Mouse (Mus musculus) testis, adult 2 months (tissue): ENCODE results near the gene Brwd3.

Experiments
- CTCF ChIP-seq: fragments of 200-500 bp; IDR thresholded peaks from 2 replicates; pipeline ENCODE4 v1.5.1; 2012; ENCODE audit warnings: low read depth, mild to moderate bottlenecking, inconsistent platforms, low read length, moderate library complexity; ENCODE audit not compliant: control insufficient read depth, insufficient read depth, insufficient replicate concordance
- POLR2A ChIP-seq: fragments of 200-500 bp; IDR thresholded peaks from 2 replicates; pipeline ENCODE4 v1.6.1; 2012; ENCODE audit warnings: low read depth, mild to moderate bottlenecking, inconsistent platforms, low read length, moderate library complexity; ENCODE audit not compliant: control insufficient read depth

GRCm38 (mm10) chrX:108842705-108843104 is 8.5 kb upstream of the Brwd3 start:
- no peak for TF ChIP-seq CTCF
- no peak for TF ChIP-seq POLR2A
